Mouse (Mus musculus) granulocyte monocyte progenitor cell, adult 5-6 weeks (primary cell): ENCODE results near the gene Cyp3a59. TPM values are rescaled to one million over a fixed set of nuclear protein-coding genes. Genes with fewer than 3 reads are reported as not detected.
"Not testable (repeated sequence)": the region's sequence is repeated elsewhere in the genome, so short reads cannot be mapped to it uniquely, and the experiment has no call there.

ENCODE experiments used
- ATAC-seq: replicated peaks from 2 replicates; pipeline ENCODE4 v1.8.0; 2016; ENCODE audit warnings: mild to moderate bottlenecking, moderate TSS enrichment, inconsistent platforms; ENCODE audit not compliant: poor library complexity, severe bottlenecking
- total RNA-seq, 2 experiments: library from RNA; stranded (forward) in 1 of 2; stranded (reverse) in 1 of 2; fragments of 200-712, 200-1000 nt in 1 of 2; fragments of >200 nt in 1 of 2; fragmentation: Nextera tagmentation in 1 of 2; gene quantifications; 2 replicates each; pipeline ENCODE4 v1.2.3; 2014 to 2017

Cyp3a59 gene
- total RNA-seq (2014; fragmentation: Nextera tagmentation) (not detected in 2 replicates), total RNA-seq (2017) (not detected in 2 replicates)

DNA sequence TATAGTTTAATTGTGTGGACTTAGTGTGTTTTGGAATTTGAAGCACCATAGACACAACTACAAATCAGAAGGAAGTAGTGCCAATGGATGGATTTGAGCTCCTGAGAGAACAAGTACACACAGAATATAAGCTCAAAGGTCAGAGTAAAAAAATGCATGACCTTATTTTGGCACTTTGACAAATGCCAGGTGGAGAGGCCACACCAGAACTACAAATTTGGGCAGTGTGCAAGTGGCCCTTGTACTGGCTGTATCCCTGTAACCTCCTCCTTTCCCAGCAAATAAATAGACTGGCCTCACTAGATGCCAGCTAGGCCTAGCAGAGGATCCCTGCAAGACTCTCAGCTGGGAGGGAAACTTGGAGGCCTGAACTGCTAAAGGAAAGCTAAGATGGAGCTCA is at the start of gene Cyp3a59:
Gene Cyp3a59, plus strand, starts transcription at position 313 of the 400 bp plus-strand sequence.
- ATAC-seq, result not testable (repeated sequence)

DNA sequence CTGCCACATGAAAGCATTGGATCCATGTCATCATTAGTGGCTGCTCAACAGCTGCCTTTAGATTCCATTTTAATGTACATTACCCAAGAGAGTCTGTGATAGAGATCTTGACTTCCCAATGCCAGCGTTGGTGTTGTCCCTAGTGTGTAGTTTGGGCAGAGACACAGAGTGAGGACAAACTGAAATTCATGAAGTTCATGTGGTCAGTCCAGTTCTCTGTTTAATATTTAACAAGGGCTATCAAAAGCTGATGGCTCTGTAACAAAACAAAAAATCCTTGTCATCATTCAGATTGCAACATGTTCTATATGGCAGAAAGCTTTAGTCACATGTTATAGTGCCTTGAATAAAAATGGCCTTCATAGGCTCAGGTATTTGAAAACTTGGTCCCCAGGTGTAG is 9.0 kb upstream of the Cyp3a59 start:
- no peak for ATAC-seq

DNA sequence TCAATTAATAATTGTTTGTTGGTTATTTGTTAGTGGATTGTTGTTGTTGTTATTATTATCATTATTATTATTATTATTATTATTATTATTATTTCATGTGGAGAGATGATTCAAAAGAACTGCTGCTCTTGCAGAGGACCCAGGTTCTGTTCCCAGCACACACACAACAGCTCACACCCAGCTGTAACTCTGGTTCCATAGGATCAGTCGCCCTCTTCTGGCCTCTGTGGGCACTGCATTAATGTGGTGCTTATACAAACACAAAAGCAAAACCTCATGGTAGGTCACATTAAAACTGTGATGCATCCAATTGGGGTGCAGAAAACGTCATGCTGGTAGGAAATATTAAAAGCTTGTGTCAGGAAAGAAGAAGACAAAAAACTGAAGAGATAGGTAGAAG is 68.8 kb downstream of the Cyp3a59 start:
- no peak for ATAC-seq

DNA sequence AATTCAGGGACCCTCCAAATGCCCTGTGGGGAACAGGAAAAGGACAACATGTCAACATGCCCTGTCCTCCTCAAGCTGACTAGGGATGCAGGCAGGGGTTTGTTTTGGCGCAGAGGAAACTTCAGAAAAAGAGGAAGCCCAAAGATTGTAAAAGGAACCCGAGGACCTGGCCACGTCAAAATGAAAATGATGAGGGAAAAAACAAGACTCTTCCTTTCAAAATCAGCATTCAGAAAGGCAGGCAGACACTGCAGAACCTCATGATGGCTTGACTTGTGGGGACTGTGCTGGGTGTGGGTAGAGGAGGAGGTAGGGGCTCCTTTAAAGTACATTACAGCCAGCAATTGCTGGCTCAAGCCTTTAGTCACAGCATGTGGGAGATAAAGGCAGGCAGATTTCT is 71.4 kb downstream of the Cyp3a59 start:
- no peak for ATAC-seq

DNA sequence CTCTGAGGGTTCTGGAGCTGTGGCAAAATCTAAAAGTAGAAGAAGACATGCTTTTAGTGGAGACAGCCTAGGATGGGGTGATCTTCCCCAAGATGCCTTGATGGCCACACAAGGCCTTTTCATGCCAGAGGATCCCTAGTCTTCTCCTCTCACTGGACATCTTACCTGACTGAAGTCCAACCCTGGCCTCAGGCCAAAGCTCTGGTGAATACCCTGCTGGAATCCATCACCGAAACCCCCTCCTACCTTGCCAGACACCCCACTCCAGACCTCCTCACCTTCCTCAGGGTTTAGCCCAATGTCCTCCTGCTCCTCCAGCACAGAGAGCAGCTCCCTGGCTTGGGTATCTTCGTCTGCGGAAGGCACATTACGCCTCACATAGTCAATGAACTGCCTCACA is 79.3 kb downstream of the Cyp3a59 start:
- ATAC-seq, result not testable (repeated sequence)

DNA sequence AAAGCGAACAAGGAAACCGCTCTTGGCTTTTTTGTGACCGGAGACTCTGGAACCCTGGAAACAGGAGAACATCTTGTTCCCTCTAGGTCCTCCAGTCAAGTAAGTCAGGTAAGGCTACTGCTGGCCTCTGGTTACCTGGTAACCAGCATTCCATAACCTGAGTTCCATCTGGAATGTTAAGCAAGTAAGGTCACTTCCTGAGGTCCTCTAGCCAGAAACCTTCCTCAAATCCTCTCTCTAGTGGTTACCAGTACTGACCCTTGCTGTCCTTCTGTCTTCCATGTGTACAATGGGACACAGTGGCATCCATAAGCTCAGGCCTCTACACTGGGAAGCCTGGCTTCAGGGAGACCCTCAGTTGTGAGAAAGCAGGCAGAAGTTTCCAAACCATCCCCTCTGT is 81.4 kb downstream of the Cyp3a59 start, which contains the start of gene Gm5565:
Gene Gm5565, minus strand, starts transcription at position 101 of the 400 bp plus-strand sequence.
- ATAC-seq, result not testable (repeated sequence)

Other genes starting within 250 kb of the Cyp3a59 start
- not detected in 2 replicates for gene Cyp3a11, start 199.3 kb upstream of the Cyp3a59 start, total RNA-seq (2014; fragmentation: Nextera tagmentation)
- not detected in 2 replicates for gene Cyp3a11, start 199.3 kb upstream of the Cyp3a59 start, total RNA-seq (2017)
- gene Cyp3a25, start 69.6 kb upstream of the Cyp3a59 start, total RNA-seq (2014; fragmentation: Nextera tagmentation), result not detected in 2 replicates
- gene Cyp3a25, start 69.6 kb upstream of the Cyp3a59 start, total RNA-seq (2017), result not detected in 2 replicates
- not detected in 2 replicates for gene Gm5565, start 81.3 kb downstream of the Cyp3a59 start, total RNA-seq (2014; fragmentation: Nextera tagmentation)
- gene Gm5565, start 81.3 kb downstream of the Cyp3a59 start, total RNA-seq (2017), result not detected in 2 replicates
- gene Gm6309, start 91.5 kb downstream of the Cyp3a59 start, total RNA-seq (2014; fragmentation: Nextera tagmentation), result not detected in 2 replicates
- gene Gm6309, start 91.5 kb downstream of the Cyp3a59 start, total RNA-seq (2017), result not detected in 2 replicates
- not detected in 2 replicates for gene 1700001J03Rik, start 106.0 kb downstream of the Cyp3a59 start, total RNA-seq (2014; fragmentation: Nextera tagmentation)
- gene 1700001J03Rik, start 106.0 kb downstream of the Cyp3a59 start, total RNA-seq (2017), result not detected in 2 replicates
- 23.8 and 24.0 TPM in 2 replicates for gene Rnf6, start 142.3 kb downstream of the Cyp3a59 start, total RNA-seq (2014; fragmentation: Nextera tagmentation)
- gene Rnf6, start 142.3 kb downstream of the Cyp3a59 start, total RNA-seq (2017), result 34.7 and 38.5 TPM in 2 replicates
- gene Cdk8, start 152.0 kb downstream of the Cyp3a59 start, total RNA-seq (2014; fragmentation: Nextera tagmentation), result 36.1 and 56.1 TPM in 2 replicates
- 43.8 and 49.3 TPM in 2 replicates for gene Cdk8, start 152.0 kb downstream of the Cyp3a59 start, total RNA-seq (2017)